Mouse (Mus musculus): ENCODE data around the gene Gatd1.

Gene Gatd1

GRCm38 (mm10) chr7:141390326-141391259 lies 23.3 kb downstream of the Gatd1 start:
- no peak for DNase-seq (ENCODE audit: low spot score in 2 of 2)

- no peak for DNase-seq (ENCODE audit: low spot score in 2 of 2)
These were observed 25.3 kb downstream of the Gatd1 start for GRCm38 (mm10) chr7:141388487-141389109.

- no peak for DNase-seq (ENCODE audit: low spot score in 2 of 2)
These were observed 26.0 kb downstream of the Gatd1 start for GRCm38 (mm10) chr7:141387807-141388486.

GRCm38 (mm10) chr7:141381068-141381835 lies 32.7 kb downstream of the Gatd1 start:
- no peak for DNase-seq (ENCODE audit: low spot score in 2 of 2)

GRCm38 (mm10) chr7:141379584-141379983 lies 34.4 kb downstream of the Gatd1 start:
- no peak for DNase-seq (ENCODE audit: low spot score in 2 of 2)

GRCm38 (mm10) chr7:141374399-141374798 lies 39.5 kb downstream of the Gatd1 start:
- no peak for DNase-seq (ENCODE audit: low spot score in 2 of 2)

GRCm38 (mm10) chr7:141373611-141374010 lies 40.3 kb downstream of the Gatd1 start:
- DNase-seq (ENCODE audit: low spot score in 2 of 2), result no peak

- no peak for DNase-seq (ENCODE audit: low spot score in 2 of 2)
These were observed 41.9 kb downstream of the Gatd1 start for GRCm38 (mm10) chr7:141371942-141372595.

GRCm38 (mm10) chr7:141369918-141370317 lies 44.0 kb downstream of the Gatd1 start:
- no peak for DNase-seq (ENCODE audit: low spot score in 2 of 2)

- DNase-seq (ENCODE audit: low spot score in 2 of 2), result no peak
These were observed 46.6 kb downstream of the Gatd1 start for GRCm38 (mm10) chr7:141367358-141367757.

GRCm38 (mm10) chr7:141365049-141365445 lies 48.9 kb downstream of the Gatd1 start:
- no peak for DNase-seq (ENCODE audit: low spot score in 2 of 2)

- no peak for DNase-seq (ENCODE audit: low spot score in 2 of 2)
These were observed 49.4 kb downstream of the Gatd1 start for GRCm38 (mm10) chr7:141364349-141365048.

- no peak for DNase-seq (ENCODE audit: low spot score in 2 of 2)
These were observed 50.2 kb downstream of the Gatd1 start for GRCm38 (mm10) chr7:141363752-141364125.

GRCm38 (mm10) chr7:141363106-141363751 lies 50.7 kb downstream of the Gatd1 start:
- DNase-seq (ENCODE audit: low spot score in 2 of 2), result peak; percentile 23 to 52

- no peak for DNase-seq (ENCODE audit: low spot score in 2 of 2)
These were observed 52.4 kb downstream of the Gatd1 start for GRCm38 (mm10) chr7:141361510-141361909.

Measured in heart, adult 9 months (tissue).